8 mouse cellular contexts compared by ENCODE assay signal in the genomic region with DNA sequence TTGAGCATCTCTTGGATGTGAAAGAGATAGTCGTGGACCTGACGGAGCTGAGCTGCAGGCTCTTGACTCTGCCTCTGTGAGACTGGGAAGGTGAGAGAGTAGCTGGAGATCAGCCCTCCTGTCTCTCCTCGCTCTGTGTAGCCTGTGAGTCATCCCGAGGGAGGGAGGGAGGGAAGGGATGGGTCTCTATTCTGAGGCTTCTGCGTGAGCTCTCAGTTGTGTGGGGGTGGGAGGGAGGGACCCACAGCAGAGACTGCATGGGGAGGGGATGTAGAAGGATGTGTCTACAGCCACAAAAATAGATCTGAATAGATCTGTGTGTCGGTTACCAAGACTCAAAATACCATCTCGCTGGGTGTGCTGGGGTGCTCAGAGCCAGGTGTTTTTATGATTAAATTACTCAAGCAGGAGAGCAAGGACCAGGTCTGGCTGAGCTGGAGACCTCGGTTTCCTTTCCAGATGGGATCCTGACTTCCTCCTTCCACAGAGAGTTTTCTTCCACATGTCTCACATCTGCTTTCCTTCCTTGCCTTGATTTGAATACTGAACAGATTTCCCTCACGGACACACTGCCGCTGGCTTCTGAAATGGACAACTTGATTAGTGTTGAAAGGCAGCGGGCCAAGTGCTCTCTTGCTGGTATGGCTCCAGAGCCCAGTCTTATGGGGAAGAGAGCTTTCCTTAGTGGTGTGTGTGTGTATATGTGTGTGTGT.
DNase-seq lines count a peak whose midpoint lies in the region; ATAC-seq and TF ChIP-seq lines count a peak whose summit lies in the region.
"Had no signal": no experiment of that assay in that cellular context is flagged by ENCODE, and none has a peak within 500 bp of the region (broad histone marks: within the 10 kb centered on the region; RNA-seq: fewer than 3 reads in every experiment).

No protein-coding gene starts in this region.

- H3K9me3 ChIP-seq in embryonic facial prominence, embryonic 14.5 days (ENCODE audit: control insufficient read depth, low read length): no peaks in the 10 kb centered on the region

- WGBS in embryonic facial prominence, embryonic 14.5 days: 27% methylated on average over 11 of the region's 11 CpGs

- 0 out of 2 replicates have a peak overlapping the region, but pooled peaks have one; percentile 5 for H3K4me2 ChIP-seq in embryonic facial prominence, embryonic 14.5 days (ENCODE audit: low read depth, low read length)
- peak overlapping the region; percentile 71 for H3K4me2 ChIP-seq in myocyte (ENCODE audit: low read depth)

- H3K36me3 ChIP-seq in embryonic facial prominence, embryonic 14.5 days (ENCODE audit: control insufficient read depth, insufficient read depth, low read length): no peaks in the 10 kb centered on the region
- no peaks in the 10 kb centered on the region for H3K36me3 ChIP-seq in myocyte (ENCODE audit: control insufficient read depth, insufficient read depth)

- DNase-seq in layer of hippocampus, adult 11-12 months (ENCODE audit: low spot score): peak; percentile 27
- no peak for DNase-seq in layer of hippocampus, postnatal 25 days (ENCODE audit: extremely low spot score in 1 of 2, low spot score in 1 of 2)
- peak; percentile 79 for DNase-seq in embryonic facial prominence, embryonic 14.5 days (ENCODE audit: low spot score)
- peak; percentile 72 to 81 for DNase-seq in heart, postnatal 10 days
- DNase-seq in thymus, postnatal 36 days: no peak
- DNase-seq in retina, postnatal 1 day: no peak

- H3ac ChIP-seq in myocyte (ENCODE audit: control insufficient read depth, insufficient read length): no peak overlapping the region

- peaks cover 23% of the 10 kb centered on the region for H3K4me1 ChIP-seq in embryonic facial prominence, embryonic 14.5 days (ENCODE audit: control insufficient read depth, insufficient read depth, low read length)

- no peaks in the 10 kb centered on the region for H3K27me3 ChIP-seq in embryonic facial prominence, embryonic 14.5 days (replicated peaks; ENCODE audit: control insufficient read depth, insufficient read depth, low read length)
- no peaks in the 10 kb centered on the region for H3K27me3 ChIP-seq in myocyte (ENCODE audit: control insufficient read depth, insufficient read depth, insufficient read length)

- H3K27ac ChIP-seq in embryonic facial prominence, embryonic 14.5 days (replicated peaks; ENCODE audit: low read depth, low read length): peak overlapping the region; percentile 8; the same call in 1 of the 2 replicates
- H3K27ac ChIP-seq: liver, embryonic 14.5 days had no signal

- H3K9ac ChIP-seq in embryonic facial prominence, embryonic 14.5 days (ENCODE audit: low read depth, low read length): no peak overlapping the region
- H3K9ac ChIP-seq: liver, embryonic 14.5 days had no signal

- H3K79me2 ChIP-seq in myocyte (ENCODE audit: control insufficient read depth, insufficient read depth): no peaks in the 10 kb centered on the region

- intact Hi-C loops in heart, postnatal 10 days (cut with DNase I): loop anchor here (5.0 kb wide), 2 partner anchors 37 to 72 kb away; no protein-coding TSS in a partner anchor

- TF ChIP-seq POLR2A in myocyte (IDR thresholded peaks at IDR 0.05; ENCODE audit: insufficient read length, low read depth): no peak

- H3K4me3 ChIP-seq in embryonic facial prominence, embryonic 14.5 days (ENCODE audit: low read depth, low read length): no peak overlapping the region
- no peak overlapping the region for H3K4me3 ChIP-seq in myocyte

- ATAC-seq in embryonic facial prominence, embryonic 14.5 days (ENCODE audit: low read depth): peak; percentile 75

TF ChIP-seq in myocyte, 11 proteins besides CTCF, POLR2A, EP300 and RAD21:
- peak; percentile 1 for TF ChIP-seq TCF12 (IDR thresholded peaks at IDR 0.05; ENCODE audit: insufficient read depth, poor library complexity, severe bottlenecking)
- TF ChIP-seq MYOD1 (IDR thresholded peaks at IDR 0.05; ENCODE audit: control insufficient read depth in 1 of 3, insufficient read length in 2 of 3, low read depth in 2 of 3): peak in 1 of 3 experiments; percentile 35
- no peak for TF ChIP-seq E2F4 (IDR thresholded peaks at IDR 0.05; ENCODE audit: insufficient read depth)

Comparison
In these comparisons a context has a peak if more than half of its experiments do, and no peak if none do; other contexts are left out.
1. DNase-seq: peak in layer of hippocampus, adult 11-12 months (single experiment), embryonic facial prominence, embryonic 14.5 days (single experiment) and heart, postnatal 10 days (2 of 2); none in layer of hippocampus, postnatal 25 days (0 of 2), thymus, postnatal 36 days (0 of 2) and retina, postnatal 1 day (single experiment).